Mouse (Mus musculus): Measurements from ENCODE around the gene Dao. TPM values are rescaled to one million over a fixed set of nuclear protein-coding genes. Genes with fewer than 3 reads are reported as not detected.
A peak's percentile ranks its signal among the peaks of the same experiment; 100 is the strongest.

Gene Dao
- total RNA-seq (2021) (not detected), polyA plus RNA-seq (2012; rRNA removed) (not detected in 2 replicates)
- long read RNA-seq = 0 reads

GRCm38 (mm10) chr5:114003542-114003941 lies at the start of gene Dao:
Gene Dao, plus strand, starts transcription at chr5:114003703.
- H3K9ac ChIP-seq (ENCODE audit: low read depth, low read length) = no peak within 1 kb of the TSS
- no peak within 1 kb of the TSS for H3K4me3 ChIP-seq
- DNase-seq = no peak
- no peaks in the 10 kb centered on the region for H3K4me1 ChIP-seq (ENCODE audit: control insufficient read depth, insufficient read depth, low read length)
- no peaks in the 10 kb centered on the region for H3K36me3 ChIP-seq (ENCODE audit: control insufficient read depth, insufficient read depth, low read length)
- TF ChIP-seq POLR2A (IDR thresholded peaks at IDR 0.05; ENCODE audit: insufficient read depth, low read depth, low read length) (no peak), CTCF (IDR thresholded peaks at IDR 0.05) (no peak), EP300 (IDR thresholded peaks at IDR 0.05; ENCODE audit: insufficient read depth, low read depth, low read length) (no peak)
- H3K27me3 ChIP-seq (ENCODE audit: control insufficient read depth, insufficient read depth, low read length) = no peaks in the 10 kb centered on the region
- no peak within 1 kb of the TSS for H3K27ac ChIP-seq
- 57% methylated on average over 5 of the region's 5 CpGs for WGBS
- H3K79me2 ChIP-seq (replicated peaks; ENCODE audit: control insufficient read depth, insufficient read depth, low read length) = no peaks in the 10 kb centered on the region
- intact Hi-C loops (cut with DNase I) = no loop called here

- Histone ChIP-seq H3K4me3 (no peak overlapping the region), H3K36me3 (ENCODE audit: control insufficient read depth, insufficient read depth, low read length) (no peaks in the 10 kb centered on the region), H3K27me3 (ENCODE audit: control insufficient read depth, insufficient read depth, low read length) (no peaks in the 10 kb centered on the region), H3K79me2 (replicated peaks; ENCODE audit: control insufficient read depth, insufficient read depth, low read length) (no peaks in the 10 kb centered on the region), H3K9ac (ENCODE audit: low read depth, low read length) (no peak overlapping the region), H3K27ac (peak overlapping the region; percentile 57), H3K4me1 (ENCODE audit: control insufficient read depth, insufficient read depth, low read length) (peaks cover 2% of the 10 kb centered on the region; the same call in 1 of the 2 replicates)
- 3% methylated on average over 7 of the region's 7 CpGs for WGBS
- DNase-seq = peak; percentile 87
- intact Hi-C loops (cut with DNase I) = loop anchor here (1.0 to 5.0 kb wide), 3 partner anchors 24 to 182 kb away; partner anchors contain the start of genes Iscu and Sart3
- no peak for TF ChIP-seq POLR2A (IDR thresholded peaks at IDR 0.05; ENCODE audit: insufficient read depth, low read depth, low read length)
- peak; percentile 95 for TF ChIP-seq CTCF (IDR thresholded peaks at IDR 0.05)
- TF ChIP-seq EP300 (IDR thresholded peaks at IDR 0.05; ENCODE audit: insufficient read depth, low read depth, low read length) = peak; percentile 96
These were observed 49.1 kb upstream of the Dao start for GRCm38 (mm10) chr5:113954421-113954820.

- H3K4me3 ChIP-seq = no peak overlapping the region
- DNase-seq = no peak
- no peaks in the 10 kb centered on the region for H3K27me3 ChIP-seq (ENCODE audit: control insufficient read depth, insufficient read depth, low read length)
- H3K27ac ChIP-seq = peak overlapping the region; percentile 47
- 42% methylated on average over 5 of the region's 5 CpGs for WGBS
- no peak overlapping the region for H3K9ac ChIP-seq (ENCODE audit: low read depth, low read length)
- TF ChIP-seq EP300 (IDR thresholded peaks at IDR 0.05; ENCODE audit: insufficient read depth, low read depth, low read length) = no peak
- TF ChIP-seq POLR2A (IDR thresholded peaks at IDR 0.05; ENCODE audit: insufficient read depth, low read depth, low read length) = no peak
- TF ChIP-seq CTCF (IDR thresholded peaks at IDR 0.05) = no peak
- intact Hi-C loops (cut with DNase I) = loop anchor here (2.0 kb wide), 1 partner anchor 24 kb away; no protein-coding TSS in a partner anchor
- H3K79me2 ChIP-seq (replicated peaks; ENCODE audit: control insufficient read depth, insufficient read depth, low read length) = no peaks in the 10 kb centered on the region
- H3K36me3 ChIP-seq (ENCODE audit: control insufficient read depth, insufficient read depth, low read length) = no peaks in the 10 kb centered on the region
- peaks cover 2% of the 10 kb centered on the region; the same call in 1 of the 2 replicates for H3K4me1 ChIP-seq (ENCODE audit: control insufficient read depth, insufficient read depth, low read length)
These were observed 48.2 kb upstream of the Dao start for GRCm38 (mm10) chr5:113955281-113955680.

- H3K36me3 ChIP-seq (ENCODE audit: control insufficient read depth, insufficient read depth, low read length) = no peaks in the 10 kb centered on the region
- intact Hi-C loops (cut with DNase I) = loop anchor here (1.0 to 2.0 kb wide), 4 partner anchors 25 to 90 kb away; no protein-coding TSS in a partner anchor
- H3K79me2 ChIP-seq (replicated peaks; ENCODE audit: control insufficient read depth, insufficient read depth, low read length) = no peaks in the 10 kb centered on the region
- 79% methylated on average over 8 of the region's 8 CpGs for WGBS
- DNase-seq = no peak
- H3K27me3 ChIP-seq (ENCODE audit: control insufficient read depth, insufficient read depth, low read length) = no peaks in the 10 kb centered on the region
- H3K4me1 ChIP-seq (ENCODE audit: control insufficient read depth, insufficient read depth, low read length) = peaks cover 2% of the 10 kb centered on the region; the same call in 1 of the 2 replicates
- H3K9ac ChIP-seq (ENCODE audit: low read depth, low read length) = no peak overlapping the region
- TF ChIP-seq CTCF (IDR thresholded peaks at IDR 0.05) (no peak), POLR2A (IDR thresholded peaks at IDR 0.05; ENCODE audit: insufficient read depth, low read depth, low read length) (no peak), EP300 (IDR thresholded peaks at IDR 0.05; ENCODE audit: insufficient read depth, low read depth, low read length) (no peak)
- H3K27ac ChIP-seq = no peak overlapping the region; the same call in 1 of the 2 replicates
- no peak overlapping the region for H3K4me3 ChIP-seq
These were observed 47.8 kb upstream of the Dao start for GRCm38 (mm10) chr5:113955691-113956090.

GRCm38 (mm10) chr5:113956510-113956909 lies 47.0 kb upstream of the Dao start:
- Histone ChIP-seq H3K36me3 (ENCODE audit: control insufficient read depth, insufficient read depth, low read length) (no peaks in the 10 kb centered on the region), H3K79me2 (replicated peaks; ENCODE audit: control insufficient read depth, insufficient read depth, low read length) (no peaks in the 10 kb centered on the region), H3K4me3 (no peak overlapping the region), H3K4me1 (ENCODE audit: control insufficient read depth, insufficient read depth, low read length) (peaks cover 2% of the 10 kb centered on the region; the same call in 1 of the 2 replicates), H3K27me3 (ENCODE audit: control insufficient read depth, insufficient read depth, low read length) (no peaks in the 10 kb centered on the region), H3K9ac (ENCODE audit: low read depth, low read length) (no peak overlapping the region), H3K27ac (no peak overlapping the region)
- TF ChIP-seq POLR2A (IDR thresholded peaks at IDR 0.05; ENCODE audit: insufficient read depth, low read depth, low read length) (no peak), EP300 (IDR thresholded peaks at IDR 0.05; ENCODE audit: insufficient read depth, low read depth, low read length) (peak; percentile 91; the same call in 1 of the 2 replicates), CTCF (IDR thresholded peaks at IDR 0.05) (peak; percentile 99)
- WGBS = 4% methylated on average over 4 of the region's 4 CpGs
- intact Hi-C loops (cut with DNase I) = loop anchor here (1.0 to 2.0 kb wide), 3 partner anchors 30 to 89 kb away; no protein-coding TSS in a partner anchor
- peak; percentile 81 to 94 for DNase-seq

GRCm38 (mm10) chr5:113959039-113959438 lies 44.5 kb upstream of the Dao start:
- intact Hi-C loops (cut with DNase I) = no loop called here
- Histone ChIP-seq H3K9ac (ENCODE audit: low read depth, low read length) (no peak overlapping the region), H3K79me2 (replicated peaks; ENCODE audit: control insufficient read depth, insufficient read depth, low read length) (no peaks in the 10 kb centered on the region), H3K36me3 (ENCODE audit: control insufficient read depth, insufficient read depth, low read length) (no peaks in the 10 kb centered on the region), H3K27me3 (ENCODE audit: control insufficient read depth, insufficient read depth, low read length) (no peaks in the 10 kb centered on the region), H3K4me3 (no peak overlapping the region), H3K27ac (no peak overlapping the region), H3K4me1 (ENCODE audit: control insufficient read depth, insufficient read depth, low read length) (peaks cover 2% of the 10 kb centered on the region; the same call in 1 of the 2 replicates)
- WGBS = 61% methylated on average over 6 of the region's 6 CpGs
- no peak for TF ChIP-seq EP300 (IDR thresholded peaks at IDR 0.05; ENCODE audit: insufficient read depth, low read depth, low read length)
- TF ChIP-seq POLR2A (IDR thresholded peaks at IDR 0.05; ENCODE audit: insufficient read depth, low read depth, low read length) = no peak
- no peak for TF ChIP-seq CTCF (IDR thresholded peaks at IDR 0.05)
- DNase-seq = no peak
